Mouse (Mus musculus) retina, adult 2 months (tissue): ENCODE results near the gene A630095E13Rik.
"Not testable (repeated sequence)": the region's sequence is repeated elsewhere in the genome, so short reads cannot be mapped to it uniquely, and the experiment has no call there.

Experiments used
- DNase-seq: peaks from one replicate; pipeline ENCODE4 v3.0.0-alpha.2; 2012; ENCODE audit warnings: low read depth, low spot score

Gene A630095E13Rik

DNA sequence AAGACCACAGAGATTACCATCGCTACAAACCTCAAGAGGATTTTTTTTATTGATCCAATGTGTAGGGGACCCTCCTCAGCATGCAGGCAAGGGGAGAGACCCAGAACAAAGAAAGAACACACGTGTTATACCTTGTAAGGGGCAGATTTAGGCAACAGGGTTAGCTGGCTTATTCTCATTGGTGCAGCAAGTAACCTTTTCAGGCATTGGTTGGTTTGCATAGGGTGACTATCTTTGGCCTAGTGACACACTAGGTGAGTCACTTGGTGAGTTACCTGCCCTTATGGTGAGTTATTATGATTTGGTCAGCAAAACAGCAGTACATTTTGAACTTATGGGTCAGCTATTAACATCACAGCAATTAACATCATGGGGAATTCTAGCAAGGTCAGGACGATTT lies at the start of gene A630095E13Rik:
Gene A630095E13Rik (minus strand): TSS at position 101 of the 400 bp plus-strand sequence.
- not testable (repeated sequence) for DNase-seq

- no peak for DNase-seq
Observed at GRCm38 (mm10) chr9:36692920-36693319, 49.7 kb upstream of the A630095E13Rik start, which contains the start of gene Acrv1. TSS of gene Acrv1 (plus strand) at chr9:36693220.

DNA sequence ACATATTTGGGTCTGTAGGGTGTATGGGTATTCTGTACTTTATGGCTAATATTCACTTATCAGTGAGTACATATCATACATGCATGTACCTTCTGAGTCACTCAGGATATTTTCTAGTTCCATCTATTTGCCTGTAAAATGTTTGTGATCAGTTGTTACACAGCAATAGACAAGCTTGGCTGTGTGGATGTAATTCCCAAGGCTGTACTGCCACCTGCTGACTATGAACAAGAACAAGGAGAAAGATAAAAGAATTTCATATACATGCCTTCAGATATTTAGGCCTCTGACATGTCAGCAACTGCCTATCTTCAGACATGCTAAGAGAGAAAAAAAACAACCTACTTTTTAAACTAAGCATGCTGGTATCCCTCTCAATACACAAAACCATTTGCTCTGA lies 44.2 kb upstream of the A630095E13Rik start:
- no peak for DNase-seq

DNA sequence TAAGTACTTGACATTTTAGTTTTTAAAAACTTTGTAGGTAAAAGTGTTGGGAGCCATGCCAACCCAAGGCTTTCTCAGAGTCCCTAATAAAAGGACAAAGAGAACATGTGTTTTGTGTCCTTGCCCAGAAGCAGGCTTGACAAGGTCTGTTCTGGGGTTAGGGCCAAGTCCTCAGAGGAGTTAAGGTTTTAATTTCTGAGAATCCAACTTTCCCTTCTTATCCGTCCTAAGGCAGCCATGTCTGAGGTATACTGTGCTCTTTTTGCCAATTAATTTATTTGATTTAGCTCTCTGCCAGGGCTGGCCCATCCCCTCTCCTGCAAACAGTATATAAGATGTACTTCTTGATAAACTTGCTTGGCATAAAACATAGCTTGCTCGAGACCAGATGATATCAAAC lies 38.2 kb upstream of the A630095E13Rik start:
- DNase-seq = no peak
